Comparison of ENCODE assay signal across 8 mouse cellular contexts in the genomic region with DNA sequence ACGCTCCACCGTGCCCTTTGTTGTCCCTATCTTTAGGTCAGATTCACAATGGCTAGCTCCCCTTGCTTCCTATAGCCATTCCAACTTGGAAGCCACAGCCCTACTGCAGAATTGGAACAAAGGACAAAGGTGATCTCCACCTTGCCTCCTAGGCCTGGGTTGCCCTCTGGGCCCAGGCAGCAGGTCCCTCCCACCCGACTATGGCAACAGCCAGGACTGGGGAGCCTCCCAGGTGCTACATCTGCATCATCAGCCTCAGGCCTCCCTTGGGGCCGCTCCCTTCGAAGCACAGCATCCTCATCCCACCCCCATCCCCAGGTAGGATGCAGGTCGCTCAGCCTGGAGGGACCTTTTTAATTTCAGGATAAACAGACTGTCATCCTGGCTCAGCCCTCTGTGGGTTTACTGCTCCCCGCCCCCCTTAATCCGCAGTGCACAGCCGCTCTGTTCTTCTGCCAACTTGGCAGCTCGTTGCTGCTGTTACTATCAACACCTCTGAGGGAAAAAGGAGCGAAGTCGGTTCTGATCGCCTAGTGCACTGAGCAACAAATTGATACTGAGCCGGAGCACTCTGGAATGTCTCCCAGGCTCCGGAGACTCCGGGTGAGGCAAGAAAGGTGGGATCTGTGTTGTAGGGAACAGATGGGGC. TPM values are rescaled to one million over a fixed set of nuclear protein-coding genes. Genes with fewer than 3 reads are reported as not detected.
DNase-seq lines count a peak whose midpoint lies in the region; ATAC-seq lines count a peak whose summit lies in the region.

No protein-coding gene starts in this region.

- no peak overlapping the region for H3K27ac ChIP-seq in embryonic facial prominence, embryonic 13.5 days
- peak overlapping the region; percentile 50 for H3K27ac ChIP-seq in hindbrain, embryonic 13.5 days
- no peak overlapping the region for H3K27ac ChIP-seq in limb, embryonic 10.5 days

- peak overlapping the region; percentile 38 for H3K4me2 ChIP-seq in embryonic facial prominence, embryonic 13.5 days
- H3K4me2 ChIP-seq in hindbrain, embryonic 13.5 days: peak overlapping the region; percentile 36

- peaks cover 24% of the 10 kb centered on the region for H3K4me1 ChIP-seq in embryonic facial prominence, embryonic 13.5 days
- peaks cover 12% of the 10 kb centered on the region for H3K4me1 ChIP-seq in hindbrain, embryonic 13.5 days (replicated peaks)
- H3K4me1 ChIP-seq in limb, embryonic 10.5 days: peaks cover 10% of the 10 kb centered on the region

- WGBS in embryonic facial prominence, embryonic 13.5 days: 18% methylated on average over 16 of the region's 16 CpGs
- WGBS in hindbrain, embryonic 13.5 days: 28% methylated on average over 16 of the region's 16 CpGs
- WGBS in limb, embryonic 10.5 days: 16% methylated on average over 16 of the region's 16 CpGs

- no peaks in the 10 kb centered on the region for H3K9me3 ChIP-seq in embryonic facial prominence, embryonic 13.5 days
- no peaks in the 10 kb centered on the region for H3K9me3 ChIP-seq in hindbrain, embryonic 13.5 days
- no peaks in the 10 kb centered on the region for H3K9me3 ChIP-seq in limb, embryonic 10.5 days (replicated peaks)

- intact Hi-C loops in gastrocnemius, postnatal 14 days (cut with DNase I; ENCODE audit: low total_unique reads): no loop called here

- peak overlapping the region; percentile 4; the same call in 1 of the 2 replicates for H3K9ac ChIP-seq in embryonic facial prominence, embryonic 13.5 days
- H3K9ac ChIP-seq in hindbrain, embryonic 13.5 days: peak overlapping the region; percentile 62

- peak; percentile 67 for ATAC-seq in embryonic facial prominence, embryonic 13.5 days (ENCODE audit: insufficient number of reproducible peaks, insufficient read depth, low FRiP score, low TSS enrichment, low read depth)
- ATAC-seq in hindbrain, embryonic 13.5 days (ENCODE audit: low FRiP score): no peak

- H3K27me3 ChIP-seq in embryonic facial prominence, embryonic 13.5 days: peaks cover 7% of the 10 kb centered on the region; the same call in 1 of the 2 replicates
- no peaks in the 10 kb centered on the region for H3K27me3 ChIP-seq in hindbrain, embryonic 13.5 days
- peaks cover 27% of the 10 kb centered on the region for H3K27me3 ChIP-seq in limb, embryonic 10.5 days (ENCODE audit: low read depth, poor library complexity, severe bottlenecking)

- no peaks in the 10 kb centered on the region for H3K36me3 ChIP-seq in embryonic facial prominence, embryonic 13.5 days
- H3K36me3 ChIP-seq in hindbrain, embryonic 13.5 days: no peaks in the 10 kb centered on the region
- no peaks in the 10 kb centered on the region for H3K36me3 ChIP-seq in limb, embryonic 10.5 days

- no peak overlapping the region for H3K4me3 ChIP-seq in embryonic facial prominence, embryonic 13.5 days
- no peak overlapping the region for H3K4me3 ChIP-seq in hindbrain, embryonic 13.5 days
- 0 out of 2 replicates have a peak overlapping the region, but pooled peaks have one; percentile 18 for H3K4me3 ChIP-seq in limb, embryonic 10.5 days

- peak; percentile 4 to 18 for DNase-seq in lung, adult 18-20 months
- DNase-seq in lung, postnatal 25 days (ENCODE audit: low spot score): no peak
- no peak for DNase-seq in limb, embryonic 10.5 days (ENCODE audit: low spot score)
- peak; percentile 67 for DNase-seq in right cerebral cortex, adult 18-20 months
- DNase-seq in urinary bladder, postnatal 10 days (ENCODE audit: low spot score): no peak
- DNase-seq in gastrocnemius, postnatal 14 days: no peak

RNA-seq across cellular contexts. Expression of gene Dynll2, which starts 22.3 kb away (rescaled TPM):
- polyA plus RNA-seq in embryonic facial prominence, embryonic 13.5 days (2015; fragmentation: Nextera tagmentation; extraction: Ambion mirVana): 20.8 and 23.3 TPM in 2 replicates
- polyA plus RNA-seq in hindbrain, embryonic 13.5 days (2015; fragmentation: Nextera tagmentation; extraction: Ambion mirVana): 50.6 and 51.1 TPM in 2 replicates
- 22.9 and 25.0 TPM in 2 replicates for polyA plus RNA-seq in limb, embryonic 10.5 days (2016; fragmentation: Nextera tagmentation; extraction: Ambion mirVana)
- 100 to 1,000 TPM; 134 to 138 TPM for total RNA-seq in gastrocnemius, postnatal 14 days (2021)

RNA-seq across cellular contexts. Expression of gene Srsf1, which starts 37.5 kb away (rescaled TPM):
- 374 and 398 TPM in 2 replicates for polyA plus RNA-seq in embryonic facial prominence, embryonic 13.5 days (2015; fragmentation: Nextera tagmentation; extraction: Ambion mirVana)
- 282 and 298 TPM in 2 replicates for polyA plus RNA-seq in hindbrain, embryonic 13.5 days (2015; fragmentation: Nextera tagmentation; extraction: Ambion mirVana)
- polyA plus RNA-seq in limb, embryonic 10.5 days (2016; fragmentation: Nextera tagmentation; extraction: Ambion mirVana): 365 and 415 TPM in 2 replicates
- 10 to 100 TPM; 58.0 to 76.3 TPM for total RNA-seq in gastrocnemius, postnatal 14 days (2021)

RNA-seq across cellular contexts. Expression of gene Vezf1, which starts 58.4 kb away (rescaled TPM):
- 43.1 and 47.0 TPM in 2 replicates for polyA plus RNA-seq in embryonic facial prominence, embryonic 13.5 days (2015; fragmentation: Nextera tagmentation; extraction: Ambion mirVana)
- 53.9 TPM in 2 replicates for polyA plus RNA-seq in hindbrain, embryonic 13.5 days (2015; fragmentation: Nextera tagmentation; extraction: Ambion mirVana)
- polyA plus RNA-seq in limb, embryonic 10.5 days (2016; fragmentation: Nextera tagmentation; extraction: Ambion mirVana): 54.6 and 59.2 TPM in 2 replicates
- total RNA-seq in gastrocnemius, postnatal 14 days (2021): 10 to 100 TPM; 39.2 to 43.5 TPM

Comparison
In these comparisons a context has a peak if more than half of its experiments do, and no peak if none do; other contexts are left out.
1. DNase-seq: peak in lung, adult 18-20 months (2 of 2) and right cerebral cortex, adult 18-20 months (single experiment); none in lung, postnatal 25 days (single experiment), limb, embryonic 10.5 days (single experiment), urinary bladder, postnatal 10 days (single experiment) and gastrocnemius, postnatal 14 days (single experiment).